Mouse (Mus musculus) kidney, adult 2 months (tissue): Measurements from ENCODE around the gene Tbc1d1. TPM values are rescaled to one million over a fixed set of nuclear protein-coding genes. Genes with fewer than 3 reads are reported as not detected.

Source experiments
- DNase-seq: peaks from one replicate; pipeline ENCODE4 v3.0.0; 2021
- H3K27ac ChIP-seq: fragments of 200-500 bp; 2 replicates; pipeline ENCODE4 v1.5.1; 2012; ENCODE audit warnings: low read depth, low read length, control low read depth, inconsistent platforms; ENCODE audit not compliant: insufficient read depth
- H3K27me3 ChIP-seq: fragments of 200-500 bp; replicated peaks from 2 replicates; pipeline ENCODE4 v1.6.1; 2012; ENCODE audit warnings: mild to moderate bottlenecking, moderate library complexity, low read length, inconsistent platforms; ENCODE audit not compliant: control insufficient read depth, insufficient read depth
- H3K36me3 ChIP-seq: fragments of 200-500 bp; 2 replicates; pipeline ENCODE4 v1.6.1; 2012; ENCODE audit warnings: mild to moderate bottlenecking, moderate library complexity, low read length, inconsistent platforms; ENCODE audit not compliant: control insufficient read depth, insufficient read depth
- H3K4me1 ChIP-seq: fragments of 200-500 bp; 2 replicates; pipeline ENCODE4 v1.6.1; 2011; ENCODE audit warnings: low read length; ENCODE audit not compliant: control insufficient read depth, insufficient read depth
- H3K4me3 ChIP-seq: fragments of 200-500 bp; 2 replicates; pipeline ENCODE4 v1.5.1; 2011; ENCODE audit warnings: mild to moderate bottlenecking, low read depth, low read length, control low read depth; ENCODE audit not compliant: insufficient read depth
- CTCF ChIP-seq: fragments of 200-500 bp; conservative IDR thresholded peaks from 2 replicates; pipeline ENCODE4 v1.5.1; 2011; ENCODE audit warnings: low read depth, mild to moderate bottlenecking, control low read depth, low read length, moderate library complexity, mixed read lengths; ENCODE audit not compliant: insufficient read depth, insufficient read length
- POLR2A ChIP-seq: fragments of 200-500 bp; IDR thresholded peaks from one replicate; pipeline ENCODE4 v1.6.1; 2011; ENCODE audit warnings: low read depth, low read length, control low read depth
- WGBS: fragments of 180-500 bp; shearing (Covaris S2); methylation state at CpG from one replicate; pipeline ENCODE4 v1.1.7; 2018; 5-methylcytosine and 5-hydroxymethylcytosine counted together
- polyA plus RNA-seq: library from polyadenylated mRNA; depleted of rRNA; stranded (reverse); fragments of >200 nt; gene quantifications from 2 replicates; pipeline ENCODE4 v1.2.3, GENCODE M21; 2012

Gene Tbc1d1
- polyA plus RNA-seq, 1 experiment, result 38.3 TPM

DNA sequence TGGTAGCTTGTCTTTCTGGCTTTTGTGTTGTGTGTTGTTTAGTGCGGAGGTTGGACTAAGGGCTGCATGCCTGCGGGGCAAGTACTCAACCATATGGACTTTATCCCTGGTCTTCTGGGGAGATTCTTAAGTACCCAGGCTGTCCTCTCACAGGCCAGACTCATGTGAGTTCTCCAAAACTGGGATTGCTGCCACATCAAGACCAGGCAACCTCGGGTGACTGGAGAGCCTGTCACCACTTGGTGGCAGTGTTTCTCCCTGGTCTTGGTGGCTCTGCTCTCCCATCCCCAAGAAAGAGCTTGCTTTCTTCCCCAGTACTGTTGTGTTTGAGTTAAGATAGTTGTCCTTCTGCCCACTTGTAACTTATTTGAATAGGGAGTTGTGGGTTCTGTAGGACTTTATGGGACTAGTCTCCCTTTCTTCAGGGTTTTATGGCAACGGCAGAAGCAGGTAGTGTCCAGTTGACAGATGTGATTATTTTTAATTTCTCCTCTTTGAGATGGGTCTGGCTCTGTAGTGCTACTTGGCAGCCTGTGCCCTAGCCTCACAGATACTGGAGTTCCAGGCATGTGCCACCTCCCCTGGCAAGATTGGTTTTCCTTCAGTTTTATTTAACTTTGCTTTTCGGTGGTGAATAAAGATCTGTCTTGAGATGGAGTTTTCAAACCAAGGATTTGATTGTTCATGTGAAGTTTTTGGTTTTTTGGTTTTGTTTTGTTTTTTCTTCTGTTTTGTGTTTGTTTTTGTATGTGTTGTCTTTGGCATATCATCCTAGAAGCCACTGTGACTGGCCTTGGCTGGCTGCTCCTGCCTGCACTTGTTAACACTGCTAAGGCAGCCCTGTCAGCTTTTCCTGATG, 133.3 kb downstream of the Tbc1d1 start:
- Histone ChIP-seq H3K27me3 (no peaks in the 10 kb centered on the region), H3K27ac (peak overlapping the region; percentile 81), H3K4me3 (no peak overlapping the region), H3K36me3 (no peaks in the 10 kb centered on the region), H3K4me1 (peaks cover 9% of the 10 kb centered on the region; the same call in 1 of the 2 replicates)
- peak; percentile 96 for DNase-seq
- TF ChIP-seq POLR2A (no peak), CTCF (peak; percentile 98)
- 45% methylated on average over 5 of the region's 5 CpGs for WGBS

DNA sequence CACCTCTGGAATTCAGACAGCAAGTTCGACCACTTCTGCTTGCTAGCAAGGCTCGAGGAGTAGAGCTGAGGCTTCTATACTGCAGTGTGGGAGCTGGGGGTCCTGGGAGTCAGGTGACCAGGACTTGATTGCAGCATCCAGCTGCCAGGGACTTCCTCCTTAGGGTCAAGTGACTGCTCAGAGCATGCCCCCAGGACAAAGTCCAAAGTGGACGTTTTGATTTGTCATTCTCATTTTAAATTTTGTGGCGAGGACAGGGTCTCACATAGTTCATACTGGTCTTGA, 133.9 kb downstream of the Tbc1d1 start:
- no peak overlapping the region for H3K4me3 ChIP-seq
- H3K27me3 ChIP-seq, result no peaks in the 10 kb centered on the region
- WGBS, result 8% methylated on average over 4 of the region's 4 CpGs
- no peaks in the 10 kb centered on the region for H3K36me3 ChIP-seq
- TF ChIP-seq POLR2A, result no peak
- TF ChIP-seq CTCF, result no peak
- DNase-seq, result peak; percentile 49
- H3K4me1 ChIP-seq, result peaks cover 9% of the 10 kb centered on the region; the same call in 1 of the 2 replicates
- H3K27ac ChIP-seq, result peak overlapping the region; percentile 9; the same call in 1 of the 2 replicates

- Histone ChIP-seq H3K36me3 (no peaks in the 10 kb centered on the region), H3K27me3 (no peaks in the 10 kb centered on the region), H3K4me3 (no peak overlapping the region), H3K4me1 (peaks cover 10% of the 10 kb centered on the region; the same call in 1 of the 2 replicates), H3K27ac (no peak overlapping the region)
- TF ChIP-seq CTCF (no peak), POLR2A (no peak)
- no peak for DNase-seq
- 73% methylated on average over 5 of the region's 5 CpGs for WGBS
These were observed 135.6 kb downstream of the Tbc1d1 start for GRCm38 (mm10) chr5:64291657-64292056.

GRCm38 (mm10) chr5:64295621-64296020, 139.5 kb downstream of the Tbc1d1 start:
- Histone ChIP-seq H3K4me1 (peaks cover 25% of the 10 kb centered on the region), H3K27ac (no peak overlapping the region), H3K27me3 (no peaks in the 10 kb centered on the region), H3K36me3 (no peaks in the 10 kb centered on the region), H3K4me3 (no peak overlapping the region)
- TF ChIP-seq CTCF (no peak), POLR2A (no peak)
- DNase-seq, result no peak

GRCm38 (mm10) chr5:64296328-64296727, 140.2 kb downstream of the Tbc1d1 start:
- WGBS, result 61% methylated on average over 7 of the region's 7 CpGs
- H3K27ac ChIP-seq, result peak overlapping the region; percentile 36; the same call in 1 of the 2 replicates
- H3K4me3 ChIP-seq, result no peak overlapping the region

DNA sequence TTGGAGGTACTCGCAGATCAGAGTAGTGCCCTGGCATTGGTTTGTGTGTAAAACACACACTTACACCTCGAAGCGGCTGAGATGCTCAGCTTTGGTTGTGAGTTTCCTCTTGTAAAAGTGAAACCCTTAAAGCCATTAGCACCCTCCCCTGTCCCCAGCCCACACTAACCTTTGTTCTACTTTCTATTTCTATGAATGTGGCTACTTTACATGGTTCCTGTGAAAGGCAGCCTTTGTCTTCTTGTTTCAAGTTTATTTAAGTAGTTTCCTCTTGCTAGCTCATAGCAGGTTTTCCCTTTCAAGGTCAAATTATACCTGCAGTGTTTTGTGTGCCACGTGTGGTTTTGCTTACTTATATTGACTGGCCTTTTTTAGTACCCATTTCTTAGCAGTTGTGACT, 141.0 kb downstream of the Tbc1d1 start:
- H3K27ac ChIP-seq, result peak overlapping the region; percentile 71
- H3K4me3 ChIP-seq, result no peak overlapping the region
- H3K36me3 ChIP-seq, result no peaks in the 10 kb centered on the region
- no peak for DNase-seq
- WGBS, result 64% methylated on average over 4 of the region's 4 CpGs
- peaks cover 25% of the 10 kb centered on the region for H3K4me1 ChIP-seq
- no peaks in the 10 kb centered on the region for H3K27me3 ChIP-seq
- TF ChIP-seq POLR2A (no peak), CTCF (no peak)

More at GRCm38 (mm10) chr5:64296328-64296727, 140.2 kb downstream of the Tbc1d1 start:
- DNase-seq, result no peak
- H3K27me3 ChIP-seq, result no peaks in the 10 kb centered on the region
- H3K4me1 ChIP-seq, result peaks cover 25% of the 10 kb centered on the region
- no peaks in the 10 kb centered on the region for H3K36me3 ChIP-seq
- TF ChIP-seq CTCF, result no peak
- TF ChIP-seq POLR2A, result no peak

DNA sequence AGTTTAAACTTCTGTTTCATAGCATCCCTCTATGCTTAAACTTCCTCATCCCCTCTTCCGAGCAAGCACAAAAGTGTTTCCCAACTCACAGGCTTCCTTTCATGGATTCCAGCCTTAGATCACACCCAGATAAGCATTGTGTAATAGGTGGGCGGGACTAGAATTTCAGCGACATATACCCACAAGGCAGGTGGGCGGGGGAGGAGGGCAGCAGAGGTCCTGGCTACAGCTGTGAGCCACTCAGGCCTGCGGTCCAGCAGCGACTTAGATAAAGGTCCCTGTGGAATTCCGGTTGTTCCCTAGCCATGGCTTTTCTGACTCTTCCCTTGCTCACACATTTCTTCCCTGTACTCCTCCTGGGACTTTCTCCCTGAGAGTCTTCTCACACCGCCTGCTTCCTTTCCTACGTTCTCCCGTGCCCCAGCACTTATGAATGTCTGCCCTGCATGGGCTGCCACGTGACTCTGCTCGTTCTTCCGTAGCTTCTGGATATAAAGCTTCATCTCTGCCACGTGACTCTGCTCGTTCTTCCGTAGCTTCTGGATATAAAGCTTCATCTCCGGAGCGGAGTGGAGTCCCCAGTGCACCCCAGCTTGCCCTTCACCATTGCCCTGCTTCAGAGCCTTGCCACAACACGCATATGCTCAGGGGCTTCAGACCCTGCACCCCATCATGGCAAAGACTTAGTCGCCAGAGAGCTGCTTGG, 142.4 kb downstream of the Tbc1d1 start:
- 26% methylated on average over 20 of the region's 20 CpGs for WGBS
- Histone ChIP-seq H3K4me3 (no peak overlapping the region), H3K36me3 (peaks cover under 1% of the 10 kb centered on the region; the same call in 1 of the 2 replicates), H3K4me1 (peaks cover 25% of the 10 kb centered on the region), H3K27me3 (no peaks in the 10 kb centered on the region), H3K27ac (peak overlapping the region; percentile 71)
- DNase-seq, result peak; percentile 72
- TF ChIP-seq CTCF (no peak), POLR2A (no peak)
